Mouse (Mus musculus): ENCODE measurements around the gene Mapkap1.

GRCm38 (mm10) chr2:34671385-34672026 lies 264.9 kb downstream of the Mapkap1 start:
- no peak for TF ChIP-seq GATA1 (IDR thresholded peaks at IDR 0.05; ENCODE audit: low read length)
- no peak for TF ChIP-seq TAL1 (IDR thresholded peaks at IDR 0.05; ENCODE audit: low read length)
